Mouse (Mus musculus): ENCODE data around the gene Uvrag.

- TF ChIP-seq CTCF (IDR thresholded peaks at IDR 0.05; ENCODE audit: low read depth, low read length) (no peak), POLR2A (IDR thresholded peaks at IDR 0.05; ENCODE audit: extremely low read depth, insufficient read depth, low read length) (no peak)
These were observed 246.2 kb downstream of the Uvrag start for GRCm38 (mm10) chr7:98894768-98895167.
